ENCODE assay signal across 27 mouse cellular contexts in the genomic region with DNA sequence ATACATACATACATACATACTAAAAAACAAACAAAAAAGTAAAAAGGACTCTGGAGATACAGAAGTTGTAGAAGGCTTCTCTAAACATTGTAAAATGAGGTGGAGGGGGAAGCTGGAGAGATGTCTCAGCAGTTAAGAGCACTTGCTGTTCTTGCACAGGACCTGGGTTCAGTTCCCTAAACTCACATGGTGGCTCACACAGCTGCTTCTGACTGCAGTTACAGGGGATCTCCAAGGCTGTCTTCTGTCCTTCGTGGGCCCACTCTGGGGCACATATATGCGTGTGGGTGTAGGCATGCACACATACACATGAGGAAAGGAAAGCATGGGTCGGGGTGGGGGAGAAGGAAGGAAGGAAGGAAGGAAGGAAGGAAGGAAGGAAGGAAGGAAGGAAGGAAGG. TPM values are rescaled to one million over a fixed set of nuclear protein-coding genes. Genes with fewer than 3 reads are reported as not detected.
DNase-seq lines count a peak whose midpoint lies in the region; ATAC-seq and TF ChIP-seq lines count a peak whose summit lies in the region.
"Had no signal": no experiment of that assay in that cellular context is flagged by ENCODE, and none has a peak within 500 bp of the region (broad histone marks: within the 10 kb centered on the region; RNA-seq: fewer than 3 reads in every experiment).

No protein-coding gene starts in this region.

- H3K4me1 ChIP-seq in heart, adult 2 months (ENCODE audit: control insufficient read depth, insufficient read depth, low read length): peaks cover 7% of the 10 kb centered on the region
- no peaks in the 10 kb centered on the region for H3K4me1 ChIP-seq in forebrain, embryonic 16.5 days (replicated peaks; ENCODE audit: control insufficient read depth, insufficient read depth, low read length)
- H3K4me1 ChIP-seq: forebrain, embryonic 12.5 days; intestine, embryonic 15.5 days; lung, embryonic 15.5 days; midbrain, embryonic 13.5 days; neural tube, embryonic 15.5 days had no signal

- no peak for TF ChIP-seq POLR2A in heart, adult 2 months (IDR thresholded peaks at IDR 0.05; ENCODE audit: insufficient read depth, low read depth, low read length)

- intact Hi-C loops in heart, adult 2 months (cut with DNase I): no loop called here
- intact Hi-C loops in heart, postnatal 36 days (cut with DNase I): no loop called here
- intact Hi-C loops in left cerebral cortex, postnatal 14 days (cut with DNase I): no loop called here

- no peak overlapping the region for H3K4me3 ChIP-seq in heart, adult 2 months
- H3K4me3 ChIP-seq in forebrain, embryonic 16.5 days (replicated peaks; ENCODE audit: low read length): no peak overlapping the region
- H3K4me3 ChIP-seq: forebrain, embryonic 12.5 days; intestine, embryonic 15.5 days; lung, embryonic 15.5 days; midbrain, embryonic 13.5 days; neural tube, embryonic 15.5 days had no signal

- no peaks in the 10 kb centered on the region for H3K27me3 ChIP-seq in heart, adult 2 months (ENCODE audit: control insufficient read depth, insufficient read depth, low read length)
- H3K27me3 ChIP-seq in forebrain, embryonic 16.5 days (replicated peaks; ENCODE audit: control insufficient read depth, insufficient read depth, low read length): no peaks in the 10 kb centered on the region
- H3K27me3 ChIP-seq: forebrain, embryonic 12.5 days; intestine, embryonic 15.5 days; lung, embryonic 15.5 days; midbrain, embryonic 13.5 days; neural tube, embryonic 15.5 days had no signal

- no peak overlapping the region for H3K27ac ChIP-seq in heart, adult 2 months
- no peak overlapping the region for H3K27ac ChIP-seq in forebrain, embryonic 16.5 days (ENCODE audit: low read length)
- H3K27ac ChIP-seq: forebrain, embryonic 12.5 days; hindbrain, postnatal 0 days; intestine, embryonic 15.5 days; lung, embryonic 15.5 days; midbrain, embryonic 13.5 days; neural tube, embryonic 15.5 days had no signal

- H3K36me3 ChIP-seq in heart, adult 2 months (ENCODE audit: control insufficient read depth, insufficient read depth, low read length): no peaks in the 10 kb centered on the region
- no peaks in the 10 kb centered on the region for H3K36me3 ChIP-seq in forebrain, embryonic 16.5 days (ENCODE audit: control insufficient read depth, insufficient read depth)
- H3K36me3 ChIP-seq: forebrain, embryonic 12.5 days; intestine, embryonic 15.5 days; lung, embryonic 15.5 days; midbrain, embryonic 13.5 days; neural tube, embryonic 15.5 days had no signal

- no peaks in the 10 kb centered on the region for H3K9me3 ChIP-seq in forebrain, embryonic 16.5 days (ENCODE audit: control insufficient read depth, low read length)
- H3K9me3 ChIP-seq: forebrain, embryonic 12.5 days; intestine, embryonic 15.5 days; lung, embryonic 15.5 days; midbrain, embryonic 13.5 days; neural tube, embryonic 15.5 days had no signal

- no peak overlapping the region for H3K4me2 ChIP-seq in forebrain, embryonic 16.5 days (ENCODE audit: low read length)
- H3K4me2 ChIP-seq: forebrain, embryonic 12.5 days; intestine, embryonic 15.5 days; lung, embryonic 15.5 days; midbrain, embryonic 13.5 days; neural tube, embryonic 15.5 days had no signal

- H3K9ac ChIP-seq in heart, adult 2 months (ENCODE audit: low read depth, low read length): no peak overlapping the region
- H3K9ac ChIP-seq in forebrain, embryonic 16.5 days (replicated peaks; ENCODE audit: low read depth, low read length): no peak overlapping the region
- H3K9ac ChIP-seq: forebrain, embryonic 12.5 days; intestine, embryonic 15.5 days; lung, embryonic 15.5 days; midbrain, embryonic 13.5 days; neural tube, embryonic 15.5 days had no signal

- peak; percentile 53; the same call in 1 of the 2 replicates for ATAC-seq in megakaryocyte, adult 5-6 weeks (ENCODE audit: poor library complexity, severe bottlenecking)
- ATAC-seq in forebrain, embryonic 16.5 days: no peak
- ATAC-seq: hindbrain, postnatal 0 days; midbrain, embryonic 13.5 days had no signal

- no peak for TF ChIP-seq CTCF in heart, adult 2 months (IDR thresholded peaks at IDR 0.05)

- TF ChIP-seq EP300 in heart, adult 2 months (IDR thresholded peaks at IDR 0.05; ENCODE audit: insufficient read depth, low read depth, low read length): 0 out of 2 replicates have a peak, but pooled peaks have one; percentile 24

- WGBS in heart, adult 2 months: 76% methylated on average over 3 of the region's 3 CpGs
- 93% methylated on average over 3 of the region's 3 CpGs for WGBS in forebrain, embryonic 16.5 days

- no peak for DNase-seq in heart, adult 2 months
- no peak for DNase-seq in heart, postnatal 36 days
- DNase-seq in A20 (ENCODE audit: low read depth, low spot score): peak; percentile 82
- DNase-seq in brain, adult 2 months (ENCODE audit: low read depth, low spot score): peak; percentile 25
- no peak for DNase-seq in left cerebral cortex, postnatal 14 days (ENCODE audit: low spot score in 2 of 2)
- no peak for DNase-seq in urinary bladder, adult 18-20 months (ENCODE audit: low spot score in 2 of 2)
- DNase-seq: adrenal gland, adult 2 months; adrenal gland, postnatal 36 days; cerebellum, adult 11-12 months; cerebellum, postnatal 10 days; gastrocnemius, postnatal 25 days; heart, postnatal 14 days; kidney, adult 2 months; kidney, postnatal 36 days; layer of hippocampus, postnatal 36 days; liver; retina, postnatal 1 day; right cerebral cortex, postnatal 14 days had no signal

- H3K79me2 ChIP-seq in heart, adult 2 months (replicated peaks; ENCODE audit: control insufficient read depth, insufficient read depth, low read length): no peaks in the 10 kb centered on the region

RNA-seq across cellular contexts. Expression of a gene that starts 14.0 kb away (rescaled TPM):
- 1 to 10 TPM; 4.4 to 4.6 TPM for total RNA-seq in heart, adult 2 months (2021)
- 5.4 and 6.3 TPM in 2 replicates for polyA plus RNA-seq in heart, adult 2 months (2012; rRNA removed)
- total RNA-seq in heart, postnatal 36 days (2021): 1 to 10 TPM; 5.3 to 5.8 TPM
- total RNA-seq in megakaryocyte, adult 5-6 weeks (2015): 4.8 and 9.1 TPM in 2 replicates
- total RNA-seq in megakaryocyte, adult 5-6 weeks (2017): 4.4 and 4.7 TPM in 2 replicates
- total RNA-seq in left cerebral cortex, postnatal 14 days (2021): 1 to 10 TPM; 2.9 to 4.3 TPM
- 3.1 and 3.4 TPM in 2 replicates for polyA plus RNA-seq in forebrain, embryonic 16.5 days (2015; fragmentation: Nextera tagmentation; extraction: Ambion mirVana)

RNA-seq across cellular contexts. Expression of a gene that starts 15.7 kb away (rescaled TPM):
- total RNA-seq in heart, adult 2 months (2021): 10 to 100 TPM; 10.5 to 11.0 TPM
- polyA plus RNA-seq in heart, adult 2 months (2012; rRNA removed): 5.5 and 8.1 TPM in 2 replicates
- total RNA-seq in heart, postnatal 36 days (2021): 10 to 100 TPM; 11.6 to 16.6 TPM
- 2.7 and 3.7 TPM in 2 replicates for total RNA-seq in megakaryocyte, adult 5-6 weeks (2015)
- 4.2 and 5.8 TPM in 2 replicates for total RNA-seq in megakaryocyte, adult 5-6 weeks (2017)
- total RNA-seq in left cerebral cortex, postnatal 14 days (2021): 10 to 100 TPM in 1 of 2 experiments, 1 to 10 TPM in 1; 8.3 to 10.2 TPM
- 2.9 and 3.0 TPM in 2 replicates for polyA plus RNA-seq in forebrain, embryonic 16.5 days (2015; fragmentation: Nextera tagmentation; extraction: Ambion mirVana)
- total RNA-seq: megakaryocyte-erythroid progenitor cell, adult 5-6 weeks had no signal

RNA-seq across cellular contexts. Expression of a gene that starts 27.7 kb away (rescaled TPM):
- 10 to 100 TPM; 24.4 to 28.7 TPM for total RNA-seq in heart, adult 2 months (2021)
- polyA plus RNA-seq in heart, adult 2 months (2012; rRNA removed): 14.7 and 21.3 TPM in 2 replicates
- 10 to 100 TPM; 26.4 to 27.8 TPM for total RNA-seq in heart, postnatal 36 days (2021)
- 9.7 and 11.4 TPM in 2 replicates for total RNA-seq in megakaryocyte, adult 5-6 weeks (2015)
- 10.4 and 11.4 TPM in 2 replicates for total RNA-seq in megakaryocyte, adult 5-6 weeks (2017)
- 10 to 100 TPM in 1 of 2 experiments, 1 to 10 TPM in 1; 8.8 to 11.1 TPM for total RNA-seq in left cerebral cortex, postnatal 14 days (2021)
- 24.9 and 27.2 TPM in 2 replicates for polyA plus RNA-seq in forebrain, embryonic 16.5 days (2015; fragmentation: Nextera tagmentation; extraction: Ambion mirVana)

RNA-seq across cellular contexts. Expression of a gene that starts 39.2 kb away (rescaled TPM):
- 10 to 100 TPM; 57.2 to 60.7 TPM for total RNA-seq in heart, adult 2 months (2021)
- polyA plus RNA-seq in heart, adult 2 months (2012; rRNA removed): 38.7 and 69.5 TPM in 2 replicates
- total RNA-seq in heart, postnatal 36 days (2021): 10 to 100 TPM; 62.5 to 63.0 TPM
- total RNA-seq in megakaryocyte, adult 5-6 weeks (2015): 42.5 and 45.0 TPM in 2 replicates
- 34.6 and 37.8 TPM in 2 replicates for total RNA-seq in megakaryocyte, adult 5-6 weeks (2017)
- total RNA-seq in left cerebral cortex, postnatal 14 days (2021): 10 to 100 TPM; 69.9 to 72.3 TPM
- polyA plus RNA-seq in forebrain, embryonic 16.5 days (2015; fragmentation: Nextera tagmentation; extraction: Ambion mirVana): 79.5 and 82.6 TPM in 2 replicates

Comparison
In these comparisons a context has a peak if more than half of its experiments do, and no peak if none do; other contexts are left out.
1. DNase-seq: peak in A20 (single experiment) and brain, adult 2 months (single experiment); none in heart, adult 2 months (0 of 2), heart, postnatal 36 days (0 of 2), left cerebral cortex, postnatal 14 days (0 of 2) and urinary bladder, adult 18-20 months (0 of 2).